Mouse (Mus musculus): ENCODE results near the gene Mrps10. TPM values are rescaled to one million over a fixed set of nuclear protein-coding genes. Genes with fewer than 3 reads are reported as not detected.
"Not testable (repeated sequence)": the region's sequence is repeated elsewhere in the genome, so short reads cannot be mapped to it uniquely, and the experiment has no call there.

Gene Mrps10
- polyA plus RNA-seq, 1 experiment from 2014 or later = 76.8 TPM

DNA sequence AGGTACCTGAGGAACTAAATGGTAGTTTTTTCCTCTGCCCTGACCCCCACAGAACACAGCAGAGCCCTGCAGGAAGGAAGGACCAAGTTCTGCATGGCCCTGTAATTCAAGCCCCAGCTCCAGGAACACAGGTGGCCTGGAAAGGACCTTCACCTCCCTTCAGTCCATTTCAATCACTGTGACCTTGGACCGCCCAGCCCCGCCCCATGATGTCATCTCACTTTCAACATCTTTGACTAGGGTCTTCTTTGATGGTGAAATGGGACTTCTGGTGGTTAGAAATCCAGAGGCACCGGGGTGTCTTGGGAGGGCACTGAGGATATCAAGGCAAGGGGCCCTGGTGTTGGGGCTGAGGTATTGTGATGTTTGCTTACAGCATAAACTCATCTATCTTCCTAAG, 52.9 kb downstream of the Mrps10 start:
- 90% methylated on average over 3 of the region's 3 CpGs for WGBS
- H3K4me2 ChIP-seq (replicated peaks) = no peak overlapping the region
- H3K9ac ChIP-seq (replicated peaks) = no peak overlapping the region
- no peak overlapping the region for H3K27ac ChIP-seq
- H3K27me3 ChIP-seq = no peaks in the 10 kb centered on the region
- H3K4me1 ChIP-seq (replicated peaks) = no peaks in the 10 kb centered on the region
- H3K4me3 ChIP-seq (replicated peaks) = no peak overlapping the region
- no peaks in the 10 kb centered on the region for H3K9me3 ChIP-seq
- H3K36me3 ChIP-seq = no peaks in the 10 kb centered on the region
- ATAC-seq = no peak

- not testable (repeated sequence) for H3K4me1 ChIP-seq (replicated peaks); H3K36me3 ChIP-seq; ATAC-seq; H3K4me2 ChIP-seq (replicated peaks); H3K27me3 ChIP-seq; H3K27ac ChIP-seq; H3K9me3 ChIP-seq; H3K4me3 ChIP-seq (replicated peaks); H3K9ac ChIP-seq (replicated peaks)
- 95% methylated on average over 1 of the region's 1 CpGs for WGBS
Measured at GRCm38 (mm10) chr17:47422616-47423015, 53.9 kb downstream of the Mrps10 start.

GRCm38 (mm10) chr17:47424186-47424585, 55.5 kb downstream of the Mrps10 start:
- Histone ChIP-seq H3K27me3 (no peaks in the 10 kb centered on the region), H3K4me3 (replicated peaks) (no peak overlapping the region), H3K36me3 (no peaks in the 10 kb centered on the region), H3K4me1 (replicated peaks) (peaks cover 6% of the 10 kb centered on the region; the same call in 1 of the 2 replicates), H3K9me3 (no peaks in the 10 kb centered on the region), H3K9ac (replicated peaks) (no peak overlapping the region), H3K4me2 (replicated peaks) (no peak overlapping the region), H3K27ac (no peak overlapping the region)
- WGBS = 79% methylated on average over 6 of the region's 6 CpGs
- ATAC-seq = no peak

- H3K9me3 ChIP-seq = no peaks in the 10 kb centered on the region
- no peaks in the 10 kb centered on the region for H3K36me3 ChIP-seq
- 77% methylated on average over 6 of the region's 6 CpGs for WGBS
- no peak overlapping the region for H3K27ac ChIP-seq
- peaks cover 4% of the 10 kb centered on the region; the same call in 1 of the 2 replicates for H3K27me3 ChIP-seq
- no peak overlapping the region for H3K9ac ChIP-seq (replicated peaks)
- ATAC-seq = no peak
- peaks cover 6% of the 10 kb centered on the region; the same call in 1 of the 2 replicates for H3K4me1 ChIP-seq (replicated peaks)
- H3K4me2 ChIP-seq (replicated peaks) = no peak overlapping the region
- no peak overlapping the region for H3K4me3 ChIP-seq (replicated peaks)
Measured at GRCm38 (mm10) chr17:47427316-47427715, 58.6 kb downstream of the Mrps10 start.

DNA sequence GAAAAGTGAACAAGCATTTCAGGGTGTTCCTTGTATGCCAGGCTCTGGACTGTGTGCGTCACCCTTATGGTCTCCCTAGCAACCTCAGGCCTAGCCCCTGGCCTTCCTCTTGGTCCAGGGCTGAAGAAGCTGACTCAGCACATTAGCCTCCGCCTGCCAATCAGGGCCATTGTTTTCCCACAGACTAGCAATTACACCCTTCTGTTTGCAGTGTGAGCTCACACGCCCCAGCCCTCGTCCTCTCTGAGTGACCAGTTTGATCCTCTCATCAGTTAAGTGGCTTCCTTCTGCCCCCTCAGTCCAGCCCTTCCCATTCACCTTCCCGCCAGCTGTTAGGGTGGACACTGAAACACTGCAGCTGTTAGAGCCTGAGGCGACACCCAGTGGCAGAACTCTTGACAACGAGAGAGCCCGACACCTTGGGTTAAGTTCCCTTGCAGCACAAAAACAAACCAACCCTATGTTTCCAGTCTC, 60.2 kb downstream of the Mrps10 start:
- peak; percentile 82 for ATAC-seq
- H3K36me3 ChIP-seq = no peaks in the 10 kb centered on the region
- 0 out of 2 replicates have a peak overlapping the region, but pooled peaks have one; percentile 19 for H3K4me2 ChIP-seq (replicated peaks)
- H3K27ac ChIP-seq = no peak overlapping the region
- H3K4me3 ChIP-seq (replicated peaks) = no peak overlapping the region
- H3K9me3 ChIP-seq = no peaks in the 10 kb centered on the region
- H3K9ac ChIP-seq (replicated peaks) = no peak overlapping the region
- 5% methylated on average over 8 of the region's 8 CpGs for WGBS
- H3K27me3 ChIP-seq = peaks cover 6% of the 10 kb centered on the region; the same call in 1 of the 2 replicates
- H3K4me1 ChIP-seq (replicated peaks) = peaks cover 6% of the 10 kb centered on the region; the same call in 1 of the 2 replicates

GRCm38 (mm10) chr17:47430815-47431214, 62.1 kb downstream of the Mrps10 start:
- Histone ChIP-seq H3K4me3 (replicated peaks) (no peak overlapping the region), H3K4me2 (replicated peaks) (no peak overlapping the region), H3K4me1 (replicated peaks) (peaks cover 6% of the 10 kb centered on the region; the same call in 1 of the 2 replicates), H3K27me3 (peaks cover 13% of the 10 kb centered on the region; the same call in 1 of the 2 replicates), H3K27ac (no peak overlapping the region), H3K9me3 (no peaks in the 10 kb centered on the region), H3K9ac (replicated peaks) (no peak overlapping the region), H3K36me3 (no peaks in the 10 kb centered on the region)
- no peak for ATAC-seq
- 70% methylated on average over 5 of the region's 5 CpGs for WGBS

Other genes with a start within 250 kb of the Mrps10 start
- 0.48 and 0.93 TPM in 2 replicates for gene Guca1b, start 16.5 kb downstream of the Mrps10 start, polyA plus RNA-seq (2015; fragmentation: Nextera tagmentation; extraction: Ambion mirVana)
- 0.19 and 0.31 TPM in 2 replicates for gene Guca1a, start 31.7 kb downstream of the Mrps10 start, polyA plus RNA-seq (2015; fragmentation: Nextera tagmentation; extraction: Ambion mirVana)
- gene AI661453, start 67.7 kb downstream of the Mrps10 start, polyA plus RNA-seq (2015; fragmentation: Nextera tagmentation; extraction: Ambion mirVana) = 0.26 and 0.30 TPM in 2 replicates
- gene 1700001C19Rik, start 68.5 kb downstream of the Mrps10 start, polyA plus RNA-seq (2015; fragmentation: Nextera tagmentation; extraction: Ambion mirVana) = 0.62 and 0.70 TPM in 2 replicates
- 24.6 and 27.3 TPM in 2 replicates for gene Taf8, start 133.4 kb downstream of the Mrps10 start, polyA plus RNA-seq (2015; fragmentation: Nextera tagmentation; extraction: Ambion mirVana)
- gene Ccnd3, start 136.2 kb downstream of the Mrps10 start, polyA plus RNA-seq (2015; fragmentation: Nextera tagmentation; extraction: Ambion mirVana) = 60.4 and 71.4 TPM in 2 replicates
- 31.9 and 32.4 TPM in 2 replicates for gene Bysl, start 242.6 kb downstream of the Mrps10 start, polyA plus RNA-seq (2015; fragmentation: Nextera tagmentation; extraction: Ambion mirVana)
- gene Med20, start 242.7 kb downstream of the Mrps10 start, polyA plus RNA-seq (2015; fragmentation: Nextera tagmentation; extraction: Ambion mirVana) = 43.8 and 44.3 TPM in 2 replicates
- gene Gm20517, start 242.7 kb downstream of the Mrps10 start, polyA plus RNA-seq (2015; fragmentation: Nextera tagmentation; extraction: Ambion mirVana) = 2.4 and 3.7 TPM in 2 replicates

Data from midbrain, embryonic 13.5 days (tissue).